ENCODE assay signal across 8 mouse cellular contexts in the genomic region with DNA sequence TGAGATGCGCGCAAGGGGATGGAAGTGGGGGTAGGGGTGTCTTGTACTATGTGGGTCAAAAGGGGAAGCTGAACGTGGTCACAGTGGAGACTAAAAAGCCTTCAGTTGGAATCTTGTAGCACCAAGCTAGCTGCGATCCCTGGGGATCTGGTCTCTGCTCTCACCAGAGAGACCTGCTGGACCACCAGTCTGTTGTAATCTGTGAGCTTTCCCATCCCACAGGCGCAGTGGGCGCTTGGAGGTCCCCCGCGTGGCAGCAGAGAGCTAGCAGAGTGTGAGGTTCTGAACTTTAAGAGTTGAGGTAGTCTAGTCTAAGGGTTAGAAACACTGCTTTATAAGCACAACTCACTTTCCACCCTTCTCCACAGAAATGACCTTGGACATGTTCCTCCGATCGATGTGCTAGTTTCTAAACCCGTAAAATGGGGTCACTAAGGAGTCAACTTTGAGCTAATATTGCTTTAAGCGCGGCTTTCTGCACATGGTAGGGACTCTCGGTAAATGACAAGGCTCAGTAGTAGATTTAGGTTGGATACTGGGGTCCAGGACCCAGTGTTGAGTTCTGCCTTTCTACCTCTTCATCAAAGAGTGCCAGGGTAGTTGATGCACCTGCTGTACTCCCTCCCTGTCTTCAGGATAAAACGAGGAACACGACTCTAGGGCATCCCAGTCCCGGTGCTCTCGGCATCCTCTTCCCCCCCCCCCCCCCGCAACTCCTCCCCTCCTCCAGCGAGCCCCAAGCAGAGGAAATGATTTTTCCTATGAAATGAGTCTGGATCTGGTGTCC. TPM values are rescaled to one million over a fixed set of nuclear protein-coding genes. Genes with fewer than 3 reads are reported as not detected.
DNase-seq lines count a peak whose midpoint lies in the region; ATAC-seq and TF ChIP-seq lines count a peak whose summit lies in the region.

A gene (plus strand): TSS at position 762 of the 787 bp plus-strand sequence.

- no peak for ATAC-seq in CD4-positive, CD25-positive, alpha-beta regulatory T cell, adult 4 months

- H3K79me2 ChIP-seq in myocyte (ENCODE audit: control insufficient read depth, insufficient read depth): no peaks in the 10 kb centered on the region

- TF ChIP-seq POLR2A in myocyte (IDR thresholded peaks at IDR 0.05; ENCODE audit: insufficient read length, low read depth): no peak

- DNase-seq in embryo, embryonic 11 days: peak; percentile 20
- DNase-seq in embryo, embryonic 9.5 days (ENCODE audit: extremely low spot score): no peak
- DNase-seq in right cerebral cortex, postnatal 10 days (ENCODE audit: low spot score in 2 of 2): peak; percentile 36 to 40
- DNase-seq in right cerebral cortex, adult 18-20 months: no peak
- peak in 1 of 2 experiments; percentile 14 for DNase-seq in layer of hippocampus, postnatal 14 days (ENCODE audit: low spot score in 2 of 2)
- no peak for DNase-seq in adrenal gland, postnatal 14 days

- no peaks in the 10 kb centered on the region for H3K36me3 ChIP-seq in myocyte (ENCODE audit: control insufficient read depth, insufficient read depth)

- H3K4me3 ChIP-seq in myocyte: peak within 1 kb of the TSS; percentile 61

- peak within 1 kb of the TSS; percentile 89 for H3K4me2 ChIP-seq in myocyte (ENCODE audit: low read depth)

- H3ac ChIP-seq in myocyte (ENCODE audit: control insufficient read depth, insufficient read length): peak within 1 kb of the TSS; percentile 43

- no peaks in the 10 kb centered on the region for H3K27me3 ChIP-seq in myocyte (ENCODE audit: control insufficient read depth, insufficient read depth, insufficient read length)

TF ChIP-seq in myocyte, 11 proteins besides CTCF, POLR2A, EP300 and RAD21:
- TF ChIP-seq TCF12 (IDR thresholded peaks at IDR 0.05; ENCODE audit: insufficient read depth, poor library complexity, severe bottlenecking) (no peak), SRF (IDR thresholded peaks at IDR 0.05; ENCODE audit: control insufficient read depth, insufficient read length, low read depth) (no peak), MYOG (IDR thresholded peaks at IDR 0.05; ENCODE audit: control insufficient read depth in 1 of 3, insufficient read depth in 1 of 3, insufficient read length in 2 of 3, low read depth in 2 of 3) (no peak), POLR2AphosphoS2 (IDR thresholded peaks at IDR 0.05; ENCODE audit: insufficient read length, low read depth) (no peak), TCF3 (IDR thresholded peaks at IDR 0.05; ENCODE audit: insufficient read length, low read depth) (no peak), E2F4 (IDR thresholded peaks at IDR 0.05; ENCODE audit: insufficient read depth) (no peak), MAX (IDR thresholded peaks at IDR 0.05; ENCODE audit: low read depth) (no peak), MYOD1 (IDR thresholded peaks at IDR 0.05; ENCODE audit: control insufficient read depth in 1 of 3, insufficient read length in 2 of 3, low read depth in 2 of 3) (no peak), CEBPB (IDR thresholded peaks at IDR 0.05; ENCODE audit: insufficient read depth, poor library complexity, severe bottlenecking) (no peak), USF1 (IDR thresholded peaks at IDR 0.05; ENCODE audit: low read depth) (no peak), REST (IDR thresholded peaks at IDR 0.05; ENCODE audit: insufficient read depth, insufficient read length) (no peak)

RNA-seq across cellular contexts. Expression of the gene that starts here (rescaled TPM):
- 100 to 1,000 TPM; 108 to 118 TPM for total RNA-seq in layer of hippocampus, postnatal 14 days (2021)
- polyA plus RNA-seq in myocyte (2012; fragmentation: generic; extraction: Trizol): 0.53 TPM
- total RNA-seq in adrenal gland, postnatal 14 days (2021): 1.0 and 1.1 TPM in 2 replicates
- polyA plus RNA-seq in CD4-positive, CD25-positive, alpha-beta regulatory T cell, adult 4 months (2017; shearing (Covaris generic)): not detected

Comparison
In these comparisons a context has a peak if more than half of its experiments do, and no peak if none do; other contexts are left out.
1. RNA of the gene that starts here (total RNA-seq): 108 to 118 TPM in layer of hippocampus, postnatal 14 days; 1.0 to 1.1 TPM in adrenal gland, postnatal 14 days; every median in the first group is over 10 times any median in the second.
2. DNase-seq: peak in embryo, embryonic 11 days (single experiment) and right cerebral cortex, postnatal 10 days (2 of 2); none in embryo, embryonic 9.5 days (single experiment), right cerebral cortex, adult 18-20 months (single experiment) and adrenal gland, postnatal 14 days (single experiment).